Mouse (Mus musculus): ENCODE measurements around the gene Gm42674.

Gm42674 gene

DNA sequence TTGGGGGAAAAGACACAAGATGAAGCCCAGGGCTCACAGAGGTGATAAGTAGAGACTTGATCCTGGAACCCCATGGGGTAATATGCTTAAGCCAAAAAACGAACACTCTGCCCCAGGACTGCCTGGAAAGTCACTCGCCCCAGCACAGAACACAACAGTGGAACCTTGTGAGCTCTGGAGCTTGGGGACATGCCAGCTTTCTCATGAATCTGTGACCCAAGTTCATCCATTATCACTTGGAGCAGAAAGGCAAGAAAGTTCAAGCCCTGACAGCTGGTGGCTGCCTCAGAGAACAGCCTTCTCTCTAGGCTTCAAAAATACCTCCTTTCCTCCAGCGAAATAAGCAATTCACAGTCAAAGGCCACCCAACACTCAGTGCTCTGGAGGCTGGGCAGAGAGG, 2.3 kb upstream of the Gm42674 start:
- peak; percentile 24 for DNase-seq

DNA sequence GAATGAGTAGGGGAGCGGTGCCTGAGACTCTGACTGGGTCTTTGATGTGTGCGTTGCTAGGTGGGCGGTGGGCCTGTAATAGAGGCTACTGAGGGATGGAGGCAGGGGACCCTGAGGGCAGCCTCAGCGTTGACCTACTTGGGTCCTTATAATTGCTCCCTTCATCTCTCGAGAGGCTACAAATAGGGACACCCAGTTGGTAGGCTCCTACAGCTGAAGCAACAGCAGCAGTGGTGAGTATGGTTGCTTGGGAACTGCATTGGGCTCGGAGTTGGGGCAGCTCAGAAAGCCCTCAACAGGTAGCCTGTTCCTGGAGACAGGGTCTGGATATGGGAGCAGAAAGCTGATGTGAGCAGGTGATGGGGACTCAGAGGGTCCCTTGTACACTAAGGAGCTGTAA, 1.7 kb upstream of the Gm42674 start:
- DNase-seq: no peak

DNA sequence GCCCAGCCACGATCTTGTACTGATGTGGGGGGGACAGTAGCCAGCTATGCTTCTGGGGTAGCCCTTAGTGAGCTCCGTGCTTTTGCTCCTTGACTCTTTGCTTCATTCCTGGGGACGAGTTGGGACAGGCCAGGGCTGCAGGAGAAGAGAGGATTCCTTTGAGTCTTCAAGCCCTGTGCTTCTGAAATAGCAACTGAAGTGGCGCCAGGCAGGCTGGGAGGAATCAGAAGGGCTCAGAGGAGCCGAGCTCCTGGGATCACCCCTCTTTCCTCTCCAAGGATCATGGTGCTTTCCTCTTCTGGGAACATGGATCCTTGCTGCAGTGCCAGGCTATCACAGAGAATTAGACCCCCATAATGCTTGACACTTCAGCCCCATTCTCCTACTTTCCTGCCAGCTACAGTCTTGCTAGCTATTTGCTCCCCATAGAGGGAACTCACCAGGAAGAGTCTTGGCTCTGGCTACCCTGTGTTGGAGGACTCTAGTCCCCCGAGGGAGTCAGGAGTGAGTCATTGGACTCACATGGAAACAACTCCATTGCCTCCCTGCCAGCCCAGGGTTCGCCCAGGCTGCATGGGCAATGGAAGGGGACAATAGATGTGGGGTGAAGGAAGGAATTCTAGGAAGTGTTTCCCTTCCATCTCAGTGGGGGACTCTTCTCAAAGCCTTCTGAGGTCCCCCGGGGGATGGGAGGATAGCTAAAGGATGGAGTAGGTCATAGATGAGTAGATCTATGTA, 1.1 kb upstream of the Gm42674 start:
- no peak for DNase-seq

DNA sequence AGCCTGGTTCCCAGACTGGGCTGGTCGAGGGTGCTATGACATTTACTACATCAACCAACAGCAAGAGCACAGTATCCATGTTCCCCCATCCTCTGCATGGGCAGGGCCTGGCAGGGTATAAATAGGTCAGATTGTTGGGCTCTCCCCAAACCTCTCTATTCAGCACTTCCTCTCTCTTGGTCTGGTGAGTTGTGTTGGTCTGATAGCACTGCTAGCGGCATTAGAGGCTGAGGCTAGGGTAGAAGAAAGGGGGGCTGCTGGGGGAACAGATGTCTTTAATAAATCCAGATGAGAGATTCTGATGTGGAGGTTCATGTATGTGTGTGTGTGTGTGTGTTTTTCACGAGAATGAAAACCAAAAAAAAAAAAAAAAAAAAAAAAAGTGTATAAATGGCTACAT, 1.9 kb downstream of the Gm42674 start, which contains the start of gene S100a4:
Gene S100a4 (plus strand): TSS at position 149 of the 400 bp plus-strand sequence.
- DNase-seq: no peak

DNA sequence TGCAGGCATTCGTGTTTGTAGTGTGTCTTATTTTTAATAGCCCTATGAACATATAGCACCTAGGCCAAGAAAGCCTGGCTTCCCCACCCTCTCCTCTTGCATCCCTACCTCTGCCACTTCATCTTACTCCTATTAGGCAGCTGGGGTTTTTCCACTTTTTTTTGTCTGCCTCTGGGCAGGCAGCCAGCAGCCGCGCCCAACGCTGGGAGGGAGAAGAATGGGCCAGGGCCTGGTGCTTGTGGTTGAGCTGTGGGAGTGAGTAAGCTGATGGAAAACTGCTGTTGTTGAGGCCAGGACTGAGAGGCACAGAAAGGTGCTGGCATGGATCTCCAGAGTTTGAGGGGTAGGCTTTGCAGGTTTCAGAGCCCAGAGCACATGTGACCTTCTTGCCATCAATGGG, 2.7 kb downstream of the Gm42674 start:
- peak; percentile 57 for DNase-seq

DNA sequence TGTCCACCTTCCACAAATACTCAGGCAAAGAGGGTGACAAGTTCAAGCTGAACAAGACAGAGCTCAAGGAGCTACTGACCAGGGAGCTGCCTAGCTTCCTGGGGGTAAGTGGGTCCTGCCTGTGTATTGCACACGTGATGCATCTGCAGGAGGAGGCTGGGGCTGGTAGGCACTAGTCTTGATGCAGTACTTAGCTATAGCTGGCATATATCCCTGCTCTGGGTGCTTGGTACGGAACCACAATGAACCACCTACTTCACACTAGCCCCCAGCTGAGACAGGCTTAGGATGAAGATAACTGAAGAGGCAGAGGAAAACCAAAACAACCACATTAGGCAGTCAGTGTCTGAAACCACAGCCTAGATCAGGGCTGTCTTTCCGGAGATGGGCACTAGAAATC, 3.3 kb downstream of the Gm42674 start:
- DNase-seq: no peak

DNA sequence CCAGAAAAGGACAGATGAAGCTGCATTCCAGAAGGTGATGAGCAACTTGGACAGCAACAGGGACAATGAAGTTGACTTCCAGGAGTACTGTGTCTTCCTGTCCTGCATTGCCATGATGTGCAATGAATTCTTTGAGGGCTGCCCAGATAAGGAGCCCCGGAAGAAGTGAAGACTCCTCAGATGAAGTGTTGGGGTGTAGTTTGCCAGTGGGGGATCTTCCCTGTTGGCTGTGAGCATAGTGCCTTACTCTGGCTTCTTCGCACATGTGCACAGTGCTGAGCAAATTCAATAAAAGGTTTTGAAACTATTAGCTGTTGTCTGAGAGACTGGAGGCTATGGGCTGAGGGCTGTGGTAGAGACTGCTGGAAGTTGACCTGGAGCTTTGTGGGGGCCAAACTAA, 4.0 kb downstream of the Gm42674 start:
- DNase-seq: no peak

DNA sequence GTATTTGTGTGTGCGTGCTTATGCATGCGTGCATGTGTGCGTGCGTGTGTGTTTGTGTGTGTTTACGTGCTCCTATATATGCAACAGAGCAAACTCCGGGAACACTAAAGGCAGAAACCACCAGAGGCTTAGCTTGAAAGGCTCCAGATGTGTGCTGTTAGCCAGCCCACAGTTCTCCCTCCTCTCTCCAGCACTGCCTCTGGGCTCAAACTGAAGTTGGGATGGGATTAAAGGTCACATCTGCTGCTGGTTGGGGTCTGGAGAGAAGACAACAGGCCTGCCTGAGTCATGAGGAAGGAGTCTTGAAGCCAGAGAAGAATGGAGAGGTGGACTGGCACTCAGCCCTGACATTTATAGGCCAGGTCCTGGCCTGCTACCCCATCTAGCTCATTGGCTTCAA, 4.5 kb downstream of the Gm42674 start:
- no peak for DNase-seq

DNA sequence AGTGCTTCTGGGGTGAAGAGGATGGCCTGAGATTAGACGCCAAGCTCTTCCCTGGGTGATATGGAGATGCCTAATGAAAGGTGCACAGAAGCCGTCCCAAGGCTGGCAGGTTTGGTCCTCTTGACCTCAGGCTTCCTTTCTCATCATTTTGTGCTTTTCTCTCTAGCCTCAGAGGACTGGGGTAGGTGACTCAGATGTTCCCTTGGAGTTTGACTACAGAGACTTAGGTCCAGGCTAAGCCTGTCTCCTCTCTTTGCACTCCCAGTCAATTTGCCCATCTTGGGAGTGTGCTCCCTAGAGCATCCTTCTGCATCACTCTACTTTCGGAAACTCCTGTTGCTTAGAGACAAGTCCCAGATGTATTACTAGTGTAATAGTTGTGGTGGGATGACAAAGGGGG, 5.7 kb downstream of the Gm42674 start:
- no peak for DNase-seq

DNA sequence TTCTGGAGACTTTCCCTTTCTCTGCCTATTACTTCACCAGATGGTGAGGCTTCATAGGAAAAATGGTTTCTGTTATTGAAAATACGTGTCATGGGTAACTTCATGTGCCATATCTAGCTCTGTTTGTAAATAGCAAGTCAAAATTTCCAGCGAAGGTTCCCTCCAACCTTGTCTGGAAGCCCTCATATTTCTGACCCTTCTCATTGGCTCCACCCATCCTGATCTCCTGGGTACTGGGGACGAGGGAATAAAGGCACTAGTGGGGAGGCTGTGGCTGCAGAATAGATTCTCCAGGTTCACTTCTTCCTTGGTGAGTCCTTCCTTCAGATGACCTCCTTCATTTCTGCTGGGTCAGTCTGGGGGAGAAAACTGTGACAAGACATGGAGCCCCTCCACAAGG, 6.5 kb downstream of the Gm42674 start, which contains the start of gene S100a5:
Gene S100a5 (plus strand): TSS at position 301 of the 400 bp plus-strand sequence.
- DNase-seq: no peak

DNA sequence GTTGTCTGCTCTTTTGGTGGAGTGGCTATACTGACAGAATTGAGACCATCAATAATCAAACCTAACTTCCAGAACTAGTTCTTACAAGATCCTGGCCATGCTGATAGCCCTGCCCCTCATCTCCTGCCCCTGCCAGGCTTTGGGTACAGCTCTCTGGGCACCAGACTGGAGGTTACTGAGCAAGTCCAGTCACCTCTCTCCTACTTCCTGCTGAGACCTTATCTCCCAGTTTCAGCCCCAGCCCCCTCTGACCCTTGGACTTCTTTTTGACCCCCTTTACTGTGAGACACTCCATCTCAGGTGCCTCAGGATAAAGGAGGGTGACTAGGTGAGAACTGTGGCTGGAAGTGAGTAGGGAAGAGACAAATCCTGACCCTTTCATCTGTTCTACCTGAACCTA, 7.4 kb downstream of the Gm42674 start:
- no peak for DNase-seq

DNA sequence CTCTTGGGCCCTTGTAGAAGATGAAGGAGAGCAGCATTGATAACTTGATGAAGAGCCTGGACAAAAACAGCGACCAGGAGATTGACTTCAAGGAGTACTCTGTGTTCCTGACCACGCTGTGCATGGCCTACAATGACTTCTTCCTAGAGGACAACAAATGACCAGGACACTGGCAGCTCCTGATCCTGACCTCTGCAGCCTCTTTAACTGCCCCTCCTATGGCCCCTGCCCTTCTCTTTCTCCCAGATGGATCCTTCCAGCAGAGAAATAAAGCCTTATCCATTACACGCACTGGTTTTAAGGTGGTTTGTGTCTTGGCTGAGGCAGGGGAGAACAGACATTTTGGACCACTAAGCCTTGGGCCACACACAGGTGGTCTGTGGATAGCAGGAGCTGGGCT, 9.8 kb downstream of the Gm42674 start:
- no peak for DNase-seq

DNA sequence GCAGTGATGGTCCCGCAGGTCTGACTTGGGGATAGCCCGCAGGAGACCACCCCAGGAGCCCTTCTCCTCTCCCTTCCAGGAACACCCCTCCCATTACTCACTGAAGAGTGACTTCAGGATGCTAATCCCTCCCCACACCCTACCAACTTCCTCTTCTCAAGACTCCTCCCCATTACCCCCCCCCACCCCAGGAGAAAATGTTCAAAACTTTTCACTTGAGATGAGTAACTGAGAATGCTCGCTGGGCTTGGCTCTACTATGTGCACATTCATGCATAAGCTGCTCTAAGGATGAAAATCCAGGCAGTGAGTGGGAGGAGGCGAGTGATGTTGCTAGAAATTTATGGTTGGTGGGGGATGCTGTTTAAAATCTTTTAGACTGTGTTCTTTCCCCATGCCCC, 10.4 kb downstream of the Gm42674 start:
- DNase-seq: no peak

DNA sequence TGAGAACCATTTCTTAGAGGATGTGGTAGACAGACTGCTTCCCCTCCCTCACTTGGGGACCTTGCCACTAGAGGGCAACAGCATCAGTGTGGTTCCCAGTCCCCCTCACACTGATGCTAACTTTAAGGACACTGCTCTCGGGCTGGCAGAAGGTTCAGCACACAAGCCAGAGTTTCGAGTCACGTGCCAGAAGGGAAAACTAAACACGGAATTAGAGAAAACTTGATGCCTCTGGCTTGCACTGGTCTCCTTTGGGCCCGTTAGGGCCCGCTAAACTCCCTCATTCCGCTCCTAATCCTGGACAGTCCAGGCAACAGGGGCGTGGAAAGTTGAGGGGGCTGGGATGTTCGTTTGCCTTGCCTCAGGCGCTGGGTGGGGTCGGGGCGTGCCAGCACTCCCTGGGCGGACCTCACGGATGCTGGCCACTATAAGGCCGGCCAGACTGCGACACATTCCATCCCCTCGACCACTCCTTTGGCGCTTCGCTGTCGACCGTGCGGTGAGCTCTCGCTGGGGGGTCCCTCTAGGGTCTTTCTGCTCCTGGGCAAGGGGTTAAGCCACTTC, 11.1 kb downstream of the Gm42674 start, which contains the start of gene S100a6:
Gene S100a6 (plus strand): TSS at position 155 of the 564 bp plus-strand sequence.
- peak; percentile 61 for DNase-seq

DNA sequence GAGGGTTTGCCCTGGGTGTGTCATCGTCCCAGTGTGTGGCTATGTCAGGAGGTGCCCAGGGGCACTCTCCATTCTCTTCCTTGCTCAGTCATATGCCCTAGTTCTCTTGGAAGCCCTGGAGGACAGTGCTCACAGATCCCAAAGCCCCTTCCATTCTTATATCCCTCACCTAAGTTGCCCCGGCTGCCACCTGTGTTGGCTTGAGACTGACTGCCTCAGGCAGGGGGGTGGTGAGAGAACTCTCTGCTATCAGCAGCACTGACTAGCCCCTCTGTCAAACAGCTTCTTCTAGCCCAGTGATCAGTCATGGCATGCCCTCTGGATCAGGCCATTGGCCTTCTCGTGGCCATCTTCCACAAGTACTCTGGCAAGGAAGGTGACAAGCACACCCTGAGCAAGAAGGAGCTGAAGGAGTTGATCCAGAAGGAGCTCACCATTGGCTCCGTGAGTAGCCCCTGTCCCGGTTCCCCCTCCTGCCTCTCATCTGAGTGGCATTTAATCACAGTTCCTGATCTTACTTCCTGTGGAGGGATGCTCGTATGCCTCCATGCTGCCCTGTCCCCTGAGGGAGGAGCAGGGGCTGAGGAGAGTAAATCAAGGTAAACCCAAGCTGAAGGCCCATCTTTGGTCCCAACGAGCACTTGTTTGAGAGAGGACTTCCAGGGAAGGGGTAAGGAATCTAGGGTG, 11.9 kb downstream of the Gm42674 start:
- no peak for DNase-seq

DNA sequence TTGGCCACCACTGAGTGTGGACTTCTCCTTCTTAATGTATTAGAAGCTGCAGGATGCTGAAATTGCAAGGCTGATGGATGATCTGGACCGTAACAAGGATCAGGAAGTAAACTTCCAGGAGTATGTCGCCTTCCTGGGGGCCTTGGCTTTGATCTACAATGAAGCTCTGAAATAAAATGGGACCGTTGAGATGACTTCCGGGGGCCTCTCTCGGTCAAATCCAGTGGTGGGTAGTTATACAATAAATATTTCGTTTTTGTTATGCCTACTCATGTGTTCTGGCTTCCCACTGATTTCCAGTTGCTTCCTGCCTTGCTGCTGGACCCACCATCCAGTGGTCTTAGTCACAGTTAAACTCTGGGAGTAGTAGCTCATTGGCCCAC, 12.4 kb downstream of the Gm42674 start:
- DNase-seq: no peak

DNA sequence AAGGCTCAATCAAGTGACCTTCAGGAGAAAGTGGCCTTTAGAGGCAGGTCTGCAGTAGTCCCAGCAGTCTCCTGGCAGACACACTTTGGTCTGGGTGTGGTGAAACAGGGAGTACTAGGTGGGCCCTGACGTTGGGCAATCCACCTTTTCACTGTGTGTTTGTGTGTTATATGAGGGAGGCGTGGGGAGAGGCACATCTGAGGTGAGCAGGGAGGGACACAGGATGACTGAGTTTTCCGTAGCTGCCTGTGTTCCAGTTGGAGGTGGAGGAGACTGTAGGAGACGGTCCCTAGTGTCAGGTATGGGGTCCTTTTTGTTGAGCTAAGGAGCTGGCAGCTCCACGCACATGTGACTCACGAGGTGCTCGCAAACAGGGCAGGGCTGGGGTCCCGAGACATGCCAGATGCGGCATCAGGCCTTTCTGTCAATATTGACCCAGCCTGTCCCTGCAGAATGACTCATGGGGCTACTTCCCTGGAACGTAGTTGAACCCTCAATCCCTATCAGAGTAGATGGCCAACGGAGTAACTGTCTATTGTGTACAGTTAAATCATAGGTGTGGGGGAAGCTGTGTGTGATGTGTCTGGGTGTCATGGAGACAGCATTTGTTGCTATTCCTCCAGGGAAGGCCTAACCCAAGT, 13.0 kb downstream of the Gm42674 start:
- no peak for DNase-seq

DNA sequence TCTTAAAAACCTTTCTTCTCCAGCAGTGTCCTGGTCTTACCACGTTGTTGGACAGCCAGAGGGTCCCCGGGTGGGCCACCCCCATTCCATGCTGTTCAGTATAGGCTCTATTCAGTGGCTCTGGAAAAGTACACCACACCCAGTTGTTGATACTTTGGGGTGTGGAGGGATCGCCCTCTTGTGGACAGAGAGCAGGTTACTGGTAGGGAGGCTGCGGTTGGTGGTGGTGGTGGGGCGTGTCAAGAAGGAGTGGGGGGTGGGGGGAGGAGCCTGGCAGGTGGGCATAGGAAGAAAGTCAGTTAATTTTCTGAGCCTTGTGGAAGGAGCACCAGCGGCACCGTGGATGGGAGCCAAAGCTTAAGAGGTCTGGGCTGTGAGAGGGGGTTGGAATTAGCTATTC, 13.7 kb downstream of the Gm42674 start:
- DNase-seq: peak; percentile 80

DNA sequence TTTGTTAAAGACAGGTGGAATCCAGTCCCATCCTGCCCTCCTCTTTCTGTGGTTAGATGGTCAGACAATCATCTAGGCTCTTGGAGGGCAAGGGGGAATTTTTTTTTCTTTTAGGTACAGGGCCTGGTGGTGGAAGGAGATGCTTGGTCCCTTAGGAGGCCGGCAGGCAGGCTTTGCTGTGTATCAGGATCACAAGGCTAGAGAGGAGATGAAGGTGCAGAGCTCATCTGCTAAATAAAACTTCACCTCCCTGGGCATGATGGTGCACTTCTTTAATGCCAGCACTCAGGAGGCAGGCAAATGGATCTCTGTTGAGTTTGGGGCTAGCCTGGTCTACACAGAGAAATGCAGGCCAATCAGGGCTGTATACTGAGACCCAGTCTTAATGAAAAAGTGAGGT, 14.2 kb downstream of the Gm42674 start:
- no peak for DNase-seq

DNA sequence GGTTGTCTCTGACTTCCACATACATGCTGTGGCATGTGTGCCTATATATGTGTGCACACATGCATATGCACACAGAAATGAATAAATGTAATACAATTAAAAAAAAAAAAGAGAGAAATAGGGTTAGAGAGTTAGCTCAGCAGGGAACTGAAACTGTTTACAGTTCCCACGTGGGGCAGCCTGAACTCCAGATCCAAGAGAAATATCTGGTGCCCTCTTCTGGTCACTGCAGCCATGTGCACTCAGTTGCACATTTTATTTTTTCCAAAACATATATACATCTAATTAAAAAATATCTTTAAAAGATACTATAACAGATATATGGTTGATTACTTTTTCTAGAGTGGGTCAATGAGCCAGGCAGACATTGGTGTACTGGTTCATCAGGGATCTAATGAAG, 15.9 kb downstream of the Gm42674 start:
- no peak for DNase-seq

DNA sequence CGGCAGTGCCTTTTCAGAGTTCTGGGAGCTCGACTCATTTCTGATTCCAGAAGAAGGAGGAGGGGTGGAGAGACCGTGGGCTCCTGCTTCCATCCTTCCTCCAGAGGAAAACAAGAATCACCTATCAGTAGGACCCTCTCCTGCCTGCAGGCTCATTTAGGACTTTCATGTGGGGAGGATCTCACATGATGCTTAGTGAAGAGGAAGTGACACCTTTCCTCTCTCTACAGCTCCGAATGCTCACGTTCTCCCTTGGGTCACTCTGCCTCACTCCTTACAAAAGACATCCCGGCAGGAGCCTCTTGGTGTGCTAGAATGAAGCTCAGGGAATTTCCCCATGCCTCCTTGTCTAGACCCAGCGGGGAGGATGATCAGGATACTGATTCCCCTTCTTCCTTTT, 19.8 kb downstream of the Gm42674 start:
- DNase-seq: no peak

DNA sequence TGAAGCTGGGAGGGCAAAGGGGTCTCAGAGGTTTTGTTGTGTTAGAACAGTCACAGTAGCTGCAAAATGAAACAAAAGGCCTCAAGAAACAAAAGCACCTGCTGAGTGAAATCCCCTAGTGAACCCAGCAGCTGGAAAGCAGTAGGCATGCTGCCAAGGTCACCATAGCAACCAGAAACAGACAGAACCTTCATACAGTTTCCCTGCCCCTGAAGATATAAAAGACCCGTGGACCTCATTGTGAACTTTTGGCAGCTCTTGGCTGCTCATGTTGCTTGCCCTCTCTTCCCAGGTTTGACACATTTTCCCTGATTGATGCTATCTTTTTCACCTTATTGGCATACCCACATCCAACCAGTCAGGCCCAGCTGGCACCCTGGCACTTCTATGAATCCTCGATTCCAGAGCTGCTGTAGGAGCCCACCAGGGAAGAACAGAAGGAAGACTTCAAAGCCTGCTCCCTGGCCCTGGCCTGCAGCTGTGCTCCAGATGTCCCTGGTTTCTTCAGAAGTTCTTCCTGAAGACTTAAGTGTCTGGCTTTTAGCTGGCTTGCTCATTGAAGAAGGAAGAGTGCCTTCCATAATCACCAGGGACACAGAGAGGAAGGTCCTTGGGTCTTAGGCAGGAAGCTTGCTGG, 21.8 kb downstream of the Gm42674 start:
- DNase-seq: peak; percentile 29

DNA sequence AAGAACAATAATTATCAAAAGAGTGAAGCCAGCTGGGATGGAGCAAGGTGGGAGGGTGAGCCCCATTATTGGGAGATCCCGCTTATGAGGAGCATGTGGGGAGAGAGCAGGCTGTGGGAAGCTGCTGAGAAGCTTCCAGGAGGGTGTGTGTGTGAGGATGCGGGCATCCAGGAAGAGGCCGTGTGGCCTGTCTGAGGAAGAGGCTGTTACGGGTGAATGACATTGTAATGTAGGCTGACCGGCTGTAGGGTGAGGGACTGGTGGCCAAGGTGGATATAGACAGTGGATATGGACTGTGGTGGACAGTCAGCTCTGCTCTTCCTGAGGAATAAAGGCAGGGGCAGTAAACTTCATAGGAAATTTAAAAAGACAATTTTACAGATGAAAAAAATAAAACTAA, 23.8 kb downstream of the Gm42674 start:
- no peak for DNase-seq

Measured in kidney, adult 9 months (tissue).